Mouse (Mus musculus): ENCODE data around the gene Sap30l. TPM values are rescaled to one million over a fixed set of nuclear protein-coding genes. Genes with fewer than 3 reads are reported as not detected.
A peak's percentile ranks its signal among the peaks of the same experiment; 100 is the strongest.
"Not testable (repeated sequence)": the region's sequence is repeated elsewhere in the genome, so short reads cannot be mapped to it uniquely, and the experiment has no call there.

The Sap30l gene
- polyA plus RNA-seq, 1 experiment = 24.7 TPM

GRCm38 (mm10) chr11:57811006-57811405 is 9.6 kb downstream of the Sap30l start:
- no peak for DNase-seq
- TF ChIP-seq CTCF (IDR thresholded peaks at IDR 0.05; ENCODE audit: insufficient read depth, low read length) = no peak
- TF ChIP-seq POLR2A (IDR thresholded peaks at IDR 0.05; ENCODE audit: borderline replicate concordance, extremely low read depth, low read depth, low read length) = no peak

GRCm38 (mm10) chr11:57812212-57812611 is 10.8 kb downstream of the Sap30l start:
- no peaks in the 10 kb centered on the region for H3K4me1 ChIP-seq (ENCODE audit: control insufficient read depth, insufficient read depth, low read length)
- no peak overlapping the region for H3K4me3 ChIP-seq (replicated peaks; ENCODE audit: extremely low read depth, low read depth, low read length)
- no peak for DNase-seq
- WGBS = 95% methylated on average over 8 of the region's 8 CpGs
- TF ChIP-seq POLR2A (IDR thresholded peaks at IDR 0.05; ENCODE audit: borderline replicate concordance, extremely low read depth, low read depth, low read length) (no peak), CTCF (IDR thresholded peaks at IDR 0.05; ENCODE audit: insufficient read depth, low read length) (no peak)

More at GRCm38 (mm10) chr11:57811006-57811405, 9.6 kb downstream of the Sap30l start:
- Histone ChIP-seq H3K4me3 (replicated peaks; ENCODE audit: extremely low read depth, low read depth, low read length) (no peak overlapping the region), H3K4me1 (ENCODE audit: control insufficient read depth, insufficient read depth, low read length) (no peaks in the 10 kb centered on the region)
- 87% methylated on average over 7 of the region's 7 CpGs for WGBS

- Histone ChIP-seq H3K4me3 (replicated peaks; ENCODE audit: extremely low read depth, low read depth, low read length) (no peak overlapping the region), H3K4me1 (ENCODE audit: control insufficient read depth, insufficient read depth, low read length) (no peaks in the 10 kb centered on the region)
- DNase-seq = no peak
- no peak for TF ChIP-seq CTCF (IDR thresholded peaks at IDR 0.05; ENCODE audit: insufficient read depth, low read length)
- 91% methylated on average over 3 of the region's 3 CpGs for WGBS
These were observed 12.2 kb downstream of the Sap30l start for GRCm38 (mm10) chr11:57813641-57814040.

- WGBS = 87% methylated on average over 4 of the region's 4 CpGs
These were observed 16.8 kb downstream of the Sap30l start for GRCm38 (mm10) chr11:57818189-57818588.

GRCm38 (mm10) chr11:57819999-57820581 is 18.7 kb downstream of the Sap30l start:
- 26% methylated on average over 9 of the region's 9 CpGs for WGBS
- H3K4me1 ChIP-seq (ENCODE audit: control insufficient read depth, insufficient read depth, low read length) = no peaks in the 10 kb centered on the region
- no peak overlapping the region for H3K4me3 ChIP-seq (replicated peaks; ENCODE audit: extremely low read depth, low read depth, low read length)
- peak; percentile 75 for DNase-seq
- no peak for TF ChIP-seq POLR2A (IDR thresholded peaks at IDR 0.05; ENCODE audit: borderline replicate concordance, extremely low read depth, low read depth, low read length)
- TF ChIP-seq CTCF (IDR thresholded peaks at IDR 0.05; ENCODE audit: insufficient read depth, low read length) = peak; percentile 66

More at GRCm38 (mm10) chr11:57818189-57818588, 16.8 kb downstream of the Sap30l start:
- H3K4me1 ChIP-seq (ENCODE audit: control insufficient read depth, insufficient read depth, low read length) = no peaks in the 10 kb centered on the region
- TF ChIP-seq POLR2A (IDR thresholded peaks at IDR 0.05; ENCODE audit: borderline replicate concordance, extremely low read depth, low read depth, low read length) (no peak), CTCF (IDR thresholded peaks at IDR 0.05; ENCODE audit: insufficient read depth, low read length) (no peak)
- no peak overlapping the region for H3K4me3 ChIP-seq (replicated peaks; ENCODE audit: extremely low read depth, low read depth, low read length)
- no peak for DNase-seq

- H3K4me1 ChIP-seq (ENCODE audit: control insufficient read depth, insufficient read depth, low read length); DNase-seq; H3K4me3 ChIP-seq (replicated peaks; ENCODE audit: extremely low read depth, low read depth, low read length): not testable (repeated sequence)
- WGBS = 97% methylated on average over 2 of the region's 2 CpGs
These were observed 21.7 kb downstream of the Sap30l start for GRCm38 (mm10) chr11:57823159-57823558.

GRCm38 (mm10) chr11:57823714-57824113 is 22.3 kb downstream of the Sap30l start:
- DNase-seq = no peak
- no peak for TF ChIP-seq CTCF (IDR thresholded peaks at IDR 0.05; ENCODE audit: insufficient read depth, low read length)
- TF ChIP-seq POLR2A (IDR thresholded peaks at IDR 0.05; ENCODE audit: borderline replicate concordance, extremely low read depth, low read depth, low read length) = no peak
- WGBS = 75% methylated on average over 7 of the region's 7 CpGs
- Histone ChIP-seq H3K4me1 (ENCODE audit: control insufficient read depth, insufficient read depth, low read length) (peaks cover 4% of the 10 kb centered on the region), H3K4me3 (replicated peaks; ENCODE audit: extremely low read depth, low read depth, low read length) (no peak overlapping the region)

- peak; percentile 6; the same call in 1 of the 2 replicates for TF ChIP-seq CTCF (IDR thresholded peaks at IDR 0.05; ENCODE audit: insufficient read depth, low read length)
- not testable (repeated sequence) for H3K4me3 ChIP-seq (replicated peaks; ENCODE audit: extremely low read depth, low read depth, low read length); H3K4me1 ChIP-seq (ENCODE audit: control insufficient read depth, insufficient read depth, low read length); DNase-seq
- 43% methylated on average over 11 of the region's 11 CpGs for WGBS
These were observed 23.8 kb downstream of the Sap30l start for GRCm38 (mm10) chr11:57825234-57825633.

GRCm38 (mm10) chr11:57827048-57827914 is 25.8 kb downstream of the Sap30l start:
- 2% methylated on average over 41 of the region's 41 CpGs for WGBS
- TF ChIP-seq POLR2A (IDR thresholded peaks at IDR 0.05; ENCODE audit: borderline replicate concordance, extremely low read depth, low read depth, low read length) (no peak), CTCF (IDR thresholded peaks at IDR 0.05; ENCODE audit: insufficient read depth, low read length) (no peak)
- Histone ChIP-seq H3K4me3 (replicated peaks; ENCODE audit: extremely low read depth, low read depth, low read length) (no peak overlapping the region), H3K4me1 (ENCODE audit: control insufficient read depth, insufficient read depth, low read length) (peaks cover 7% of the 10 kb centered on the region)
- no peak for DNase-seq
